Mouse (Mus musculus) stomach, postnatal 0 days (tissue): Measurements from ENCODE around the gene Abca3.

Experiments
- CTCF ChIP-seq: IDR thresholded peaks from 2 replicates; pipeline ENCODE4 v1.5.1; 2016; ENCODE audit warnings: antibody characterized with exemption, low read depth, mild to moderate bottlenecking, moderate library complexity
- EP300 ChIP-seq: optimal IDR thresholded peaks from 2 replicates; pipeline ENCODE3; 2016; ENCODE audit warnings: antibody characterized with exemption

DNA sequence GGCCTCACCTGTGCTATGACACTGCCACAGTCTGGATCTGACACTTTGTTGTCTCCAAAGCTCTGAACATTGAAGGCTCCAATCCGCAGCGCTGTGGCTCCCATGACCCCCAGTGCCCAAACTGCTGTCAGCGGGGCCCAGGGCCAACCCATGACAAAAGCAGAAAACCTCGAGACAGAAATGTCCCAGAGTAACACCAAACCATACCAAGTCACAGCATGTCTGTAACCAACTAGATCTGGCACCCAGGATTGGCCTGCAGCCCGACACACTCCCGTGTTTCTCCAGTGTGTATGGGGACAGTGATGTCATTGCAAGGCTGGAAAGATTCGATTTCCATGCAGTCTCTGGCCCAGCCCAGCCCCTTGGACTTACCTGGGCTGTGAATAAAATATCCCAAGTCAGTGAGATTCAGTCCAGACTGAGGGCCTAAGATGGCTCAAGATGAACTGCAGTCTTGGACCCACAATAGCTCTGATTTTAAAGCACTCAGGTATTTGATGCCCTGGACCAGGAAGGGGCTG lies 90.9 kb downstream of the Abca3 start, which contains the start of gene Dnase1l2:
- TF ChIP-seq CTCF, result no peak
- no peak for TF ChIP-seq EP300
